Mouse (Mus musculus) thymus, adult 18-20 months (tissue): ENCODE data around the gene Ddi2.

Source experiments
- DNase-seq, 2 experiments: peaks; one replicate each; pipeline ENCODE4 v3.0.0; 2022; ENCODE audit warnings: mixed read lengths in 2 of 2

Ddi2 gene

GRCm38 (mm10) chr4:141653813-141654212 is 69.4 kb downstream of the Ddi2 start:
- no peak for DNase-seq

DNA sequence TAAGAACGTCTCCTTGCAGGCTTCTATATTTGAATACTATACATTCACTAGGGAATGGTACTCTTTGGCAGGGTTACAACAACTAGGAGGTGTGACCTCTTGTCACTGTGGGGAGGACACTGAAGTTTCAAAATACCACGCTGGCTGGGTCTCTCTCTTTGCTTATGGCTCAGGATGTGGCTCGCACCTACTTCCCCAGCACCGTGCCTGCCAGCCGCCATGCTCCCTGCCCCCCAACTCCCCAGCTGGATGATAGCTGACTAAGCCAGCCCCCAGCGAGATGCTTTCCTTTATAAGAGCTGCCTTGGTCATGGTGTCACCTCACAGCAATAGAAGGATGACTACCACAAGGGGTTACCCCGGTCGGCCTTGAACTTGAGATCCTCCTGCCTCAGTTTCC is 70.2 kb downstream of the Ddi2 start:
- DNase-seq, result no peak

GRCm38 (mm10) chr4:141651944-141652343 is 71.3 kb downstream of the Ddi2 start:
- no peak for DNase-seq

- DNase-seq, result no peak
Measured at GRCm38 (mm10) chr4:141651286-141651685, 71.9 kb downstream of the Ddi2 start.

- DNase-seq, result no peak
Measured at GRCm38 (mm10) chr4:141649244-141649643, 74.0 kb downstream of the Ddi2 start.

DNA sequence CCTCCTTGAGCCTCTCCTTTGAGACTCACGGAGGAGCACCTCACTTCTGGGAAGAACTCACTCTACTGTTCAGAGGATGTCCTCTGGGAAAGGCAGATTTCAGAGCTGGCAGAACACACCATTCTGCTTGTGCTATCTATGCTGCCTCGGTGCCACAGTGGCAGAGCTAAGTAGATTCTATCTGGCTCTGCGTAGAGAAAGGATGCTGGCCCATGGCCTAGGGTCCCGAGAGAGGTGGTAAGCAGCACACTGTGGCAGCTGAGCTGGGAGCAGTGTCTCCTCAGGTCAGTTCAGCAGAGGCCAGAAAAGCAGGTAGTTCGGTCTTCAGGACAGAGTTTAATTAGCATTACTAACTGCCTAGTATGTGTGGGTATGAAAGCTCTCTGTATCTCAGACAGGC is 75.0 kb downstream of the Ddi2 start:
- no peak for DNase-seq

DNA sequence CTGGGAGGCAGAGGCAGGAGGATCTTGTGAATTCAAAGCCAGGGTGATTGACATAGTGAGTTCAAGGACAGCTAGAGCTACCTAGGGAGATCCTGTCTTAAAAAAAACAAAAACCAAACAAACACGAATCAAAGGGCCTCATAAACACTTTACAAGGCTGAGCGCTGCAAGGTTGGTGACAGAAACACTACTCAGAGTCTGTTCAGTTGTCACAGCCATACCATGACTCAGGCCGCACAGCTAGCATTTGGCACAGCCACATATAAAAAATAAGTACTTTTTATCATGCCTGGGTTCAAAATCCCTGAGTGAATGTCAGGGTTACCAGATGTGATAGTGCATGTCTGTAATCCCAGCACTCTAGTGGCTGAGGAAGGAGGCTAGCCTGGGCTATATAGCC is 76.0 kb downstream of the Ddi2 start:
- DNase-seq, result no peak

- DNase-seq, result no peak
Measured at GRCm38 (mm10) chr4:141645988-141646387, 77.2 kb downstream of the Ddi2 start.

DNA sequence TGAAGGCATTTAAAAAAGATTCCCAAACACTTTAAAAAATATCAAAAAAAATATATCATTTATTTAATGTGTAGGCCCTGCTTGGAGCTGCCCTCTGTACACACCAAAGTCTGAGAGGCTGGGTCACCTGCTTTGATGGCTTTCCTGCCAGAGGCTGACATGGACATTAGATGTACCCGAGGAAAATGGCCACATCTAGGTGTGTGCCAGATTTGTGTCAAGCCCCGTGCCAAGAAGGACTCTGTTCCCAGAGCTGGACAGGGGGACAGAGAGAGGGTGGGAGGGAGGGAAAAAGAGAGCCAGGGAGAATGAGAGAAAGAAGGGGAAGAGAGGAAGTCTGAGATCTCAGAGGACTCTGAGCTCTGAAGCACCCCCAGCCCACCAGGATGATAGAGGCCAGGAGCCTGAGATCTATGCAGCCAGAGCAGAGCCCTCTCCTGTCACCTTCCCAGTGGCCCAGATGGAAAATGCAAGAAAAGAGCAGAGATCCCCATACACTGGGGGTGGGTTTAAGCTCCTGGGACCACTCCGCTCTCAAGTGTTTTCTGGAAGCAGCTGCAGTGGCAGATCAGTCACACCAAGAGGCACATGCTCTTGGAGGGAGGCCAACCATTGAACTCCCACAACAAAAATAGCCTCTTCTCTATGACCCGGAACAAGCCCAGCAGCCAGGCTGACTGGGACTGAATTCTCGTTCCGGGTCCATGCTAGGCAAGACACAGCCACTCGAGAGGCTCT is 79.9 kb downstream of the Ddi2 start:
- no peak for DNase-seq

DNA sequence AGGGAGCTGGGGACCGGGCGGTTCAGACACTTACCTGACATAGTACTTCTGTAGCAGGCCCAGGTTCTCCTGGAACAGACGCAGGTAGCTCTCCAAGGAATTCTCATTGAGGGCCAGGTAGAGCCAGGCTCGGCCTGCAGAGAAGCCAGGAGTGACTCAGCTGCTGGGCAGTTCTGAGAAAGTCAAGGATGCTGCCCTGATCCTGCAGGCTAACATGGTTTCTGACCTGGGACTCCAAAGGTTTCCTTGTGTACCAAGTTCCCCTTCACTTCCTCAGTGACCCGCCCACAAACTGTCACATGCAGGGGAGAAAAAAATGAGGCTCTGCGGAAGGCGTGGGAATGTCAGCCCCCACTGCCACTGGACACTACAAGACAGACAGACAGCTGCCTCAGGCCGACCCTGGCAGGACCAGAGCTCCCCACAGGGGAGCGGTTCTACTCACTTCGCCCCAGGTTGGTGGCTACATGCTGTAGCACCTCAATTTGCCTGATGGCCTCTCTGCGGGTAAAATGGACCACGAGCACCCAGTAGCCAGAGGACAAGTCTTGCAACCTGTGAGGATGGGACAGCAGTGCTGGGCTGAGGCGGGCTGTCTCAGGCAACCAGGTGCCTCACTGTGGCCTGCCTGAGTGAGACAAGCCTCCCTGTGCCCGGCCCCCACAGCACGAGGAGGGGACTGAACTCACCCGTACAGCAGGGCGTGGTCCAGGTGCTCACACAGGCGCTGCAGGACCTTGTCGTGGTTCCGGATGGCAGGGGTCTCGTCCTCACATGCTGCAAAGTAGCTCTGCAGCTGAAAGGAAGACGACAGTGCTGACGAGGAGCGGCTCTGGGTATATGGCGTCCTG is 81.0 kb downstream of the Ddi2 start:
- DNase-seq, result no peak

DNA sequence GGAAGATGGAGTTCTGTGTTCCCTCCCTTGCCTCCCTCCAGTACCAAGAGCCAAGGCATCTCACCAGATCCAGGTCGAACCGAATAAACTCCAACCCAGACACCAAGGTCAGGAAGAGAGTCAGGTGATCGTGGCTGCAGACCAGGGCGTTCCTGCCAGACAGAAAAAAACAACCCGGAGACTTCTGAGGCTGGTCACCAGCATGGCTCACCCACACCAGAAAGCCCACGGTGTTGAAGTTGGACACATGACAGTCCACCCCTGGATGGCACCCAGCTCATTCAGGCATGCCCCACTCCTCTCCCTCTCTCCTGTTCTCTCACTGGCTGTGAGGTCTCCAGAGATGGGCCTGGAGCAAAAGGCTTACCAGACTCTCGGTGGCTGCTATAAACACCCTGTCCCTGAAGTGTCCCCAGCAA is 81.9 kb downstream of the Ddi2 start:
- no peak for DNase-seq

- no peak for DNase-seq
Measured at GRCm38 (mm10) chr4:141639474-141639873, 83.7 kb downstream of the Ddi2 start.

- no peak for DNase-seq
Measured at GRCm38 (mm10) chr4:141636693-141637092, 86.5 kb downstream of the Ddi2 start.

DNA sequence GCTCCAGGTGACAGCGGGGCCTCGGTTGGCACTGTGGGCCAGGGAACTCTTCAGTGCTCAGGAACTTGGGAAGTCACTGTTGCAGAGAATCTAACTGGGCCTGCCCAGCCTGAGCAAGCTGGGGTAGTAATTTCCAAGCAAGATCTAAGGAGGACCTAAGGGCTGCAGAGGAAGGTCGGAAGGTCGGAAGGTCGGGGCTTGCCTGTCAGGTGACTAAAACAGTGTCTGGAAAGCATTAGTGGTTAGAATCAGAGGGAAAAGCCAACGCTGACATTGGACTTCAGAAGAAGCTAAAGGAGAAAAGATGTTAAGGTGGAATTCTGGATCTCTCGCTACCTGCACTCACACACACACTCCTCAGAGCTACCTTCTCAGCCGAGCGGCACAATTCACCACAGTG is 87.2 kb downstream of the Ddi2 start:
- no peak for DNase-seq

- no peak for DNase-seq
Measured at GRCm38 (mm10) chr4:141632111-141632873, 90.9 kb downstream of the Ddi2 start.

- DNase-seq, result no peak
Measured at GRCm38 (mm10) chr4:141631250-141631649, 92.0 kb downstream of the Ddi2 start.

DNA sequence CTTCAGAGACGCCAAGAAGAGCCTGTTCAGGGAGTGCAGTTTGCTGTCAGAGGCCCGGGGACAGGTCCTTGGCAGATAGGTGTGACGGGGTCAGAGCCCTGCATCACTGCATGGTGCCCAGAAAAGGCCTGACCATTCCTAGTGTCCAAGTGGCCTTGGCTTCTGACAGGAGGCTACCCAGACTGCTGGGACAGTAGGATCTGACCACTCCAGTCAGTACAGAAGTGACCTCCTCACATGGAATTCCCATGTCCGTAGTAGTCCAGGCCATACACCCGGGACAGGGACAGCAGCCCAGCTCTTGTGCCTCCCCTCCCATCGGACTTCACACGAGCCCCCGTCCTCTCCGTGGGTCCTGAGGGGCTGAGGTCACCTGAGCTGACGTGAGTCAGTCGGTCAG is 93.2 kb downstream of the Ddi2 start:
- DNase-seq, result no peak

- DNase-seq, result no peak
Measured at GRCm38 (mm10) chr4:141628661-141629060, 94.6 kb downstream of the Ddi2 start.
